Mouse (Mus musculus) gastrocnemius, adult 2 months (tissue): ENCODE results near the gene 2610528A11Rik. TPM values are rescaled to one million over a fixed set of nuclear protein-coding genes. Genes with fewer than 3 reads are reported as not detected.

Source experiments
- DNase-seq: peaks from one replicate; pipeline ENCODE4 v3.0.0; 2022
- H3K27ac ChIP-seq: fragments of 200-600 bp; 2 replicates; pipeline ENCODE4 v1.8.1; 2022; ENCODE audit warnings: mild to moderate bottlenecking
- H3K4me3 ChIP-seq: fragments of 200-600 bp; 2 replicates; pipeline ENCODE4 v1.8.1; 2022; ENCODE audit warnings: mild to moderate bottlenecking, moderate library complexity
- CTCF ChIP-seq: fragments of 200-600 bp; IDR thresholded peaks from 2 replicates; pipeline ENCODE4 v1.8.1; 2022; ENCODE audit warnings: antibody characterized with exemption, mild to moderate bottlenecking, moderate library complexity
- intact Hi-C: fragments of 180-260 bp; cut with DNase I; formaldehyde crosslinking; loops from one replicate; pipeline ENCODE4 v1.15.1; 2025
- total RNA-seq, 2 experiments: library from RNA; stranded (reverse); gene quantifications; 2 replicates each; pipeline ENCODE4 v1.2.3; 2021

Gene 2610528A11Rik
- total RNA-seq, 2 experiments from 2014 or later = 0.48 to 0.92 TPM

- intact Hi-C loops = no loop called here
These were observed 2.5 kb downstream of the 2610528A11Rik start for GRCm38 (mm10) chr14:37111371-37111770.

GRCm38 (mm10) chr14:37110456-37110855 lies 3.4 kb downstream of the 2610528A11Rik start:
- H3K4me3 ChIP-seq = no peak overlapping the region
- no peak overlapping the region for H3K27ac ChIP-seq
- DNase-seq = no peak
- TF ChIP-seq CTCF = no peak
- intact Hi-C loops = no loop called here

More at GRCm38 (mm10) chr14:37111371-37111770, 2.5 kb downstream of the 2610528A11Rik start:
- DNase-seq = no peak
- H3K4me3 ChIP-seq = no peak overlapping the region
- H3K27ac ChIP-seq = no peak overlapping the region
- TF ChIP-seq CTCF = no peak

GRCm38 (mm10) chr14:37109975-37110374 lies 3.8 kb downstream of the 2610528A11Rik start:
- Histone ChIP-seq H3K4me3 (no peak overlapping the region), H3K27ac (no peak overlapping the region)
- DNase-seq = no peak
- intact Hi-C loops = no loop called here
- TF ChIP-seq CTCF = no peak

GRCm38 (mm10) chr14:37109460-37109859 lies 4.4 kb downstream of the 2610528A11Rik start:
- no peak for TF ChIP-seq CTCF
- intact Hi-C loops = no loop called here
- Histone ChIP-seq H3K27ac (no peak overlapping the region), H3K4me3 (no peak overlapping the region)
- no peak for DNase-seq

- intact Hi-C loops = no loop called here
- no peak for TF ChIP-seq CTCF
- no peak overlapping the region for H3K27ac ChIP-seq
- H3K4me3 ChIP-seq = no peak overlapping the region
- no peak for DNase-seq
These were observed 8.0 kb downstream of the 2610528A11Rik start for GRCm38 (mm10) chr14:37105846-37106245.

- intact Hi-C loops = no loop called here
- DNase-seq = no peak
- no peak overlapping the region for H3K27ac ChIP-seq
- H3K4me3 ChIP-seq = no peak overlapping the region
- no peak for TF ChIP-seq CTCF
These were observed 9.1 kb downstream of the 2610528A11Rik start for GRCm38 (mm10) chr14:37104747-37105146.

GRCm38 (mm10) chr14:37102484-37102883 lies 11.3 kb downstream of the 2610528A11Rik start:
- no peak overlapping the region for H3K27ac ChIP-seq
- no peak overlapping the region for H3K4me3 ChIP-seq
- no peak for TF ChIP-seq CTCF
- intact Hi-C loops = no loop called here
- no peak for DNase-seq

- H3K27ac ChIP-seq = no peak overlapping the region
These were observed 12.3 kb downstream of the 2610528A11Rik start for GRCm38 (mm10) chr14:37101531-37101930.

GRCm38 (mm10) chr14:37097956-37098530 lies 15.8 kb downstream of the 2610528A11Rik start, which contains the start of gene Cdhr1:
Gene Cdhr1, minus strand, starts transcription at chr14:37098347.
- H3K4me3 ChIP-seq = peak within 1 kb of the TSS; percentile 48
- no peak within 1 kb of the TSS for H3K27ac ChIP-seq
- intact Hi-C loops = no loop called here
- no peak for TF ChIP-seq CTCF
- no peak for DNase-seq

More at GRCm38 (mm10) chr14:37101531-37101930, 12.3 kb downstream of the 2610528A11Rik start:
- intact Hi-C loops = no loop called here
- no peak for TF ChIP-seq CTCF
- no peak for DNase-seq
- H3K4me3 ChIP-seq = no peak overlapping the region

- DNase-seq = no peak
- TF ChIP-seq CTCF = no peak
- Histone ChIP-seq H3K4me3 (no peak overlapping the region), H3K27ac (no peak overlapping the region)
- intact Hi-C loops = no loop called here
These were observed 18.3 kb downstream of the 2610528A11Rik start for GRCm38 (mm10) chr14:37095556-37095955.

- intact Hi-C loops = no loop called here
- no peak for TF ChIP-seq CTCF
- H3K4me3 ChIP-seq = no peak overlapping the region
- DNase-seq = no peak
- no peak overlapping the region for H3K27ac ChIP-seq
These were observed 19.4 kb downstream of the 2610528A11Rik start for GRCm38 (mm10) chr14:37094436-37094835.

- TF ChIP-seq CTCF = no peak
- DNase-seq = no peak
- intact Hi-C loops = no loop called here
- no peak overlapping the region for H3K27ac ChIP-seq
- no peak overlapping the region for H3K4me3 ChIP-seq
These were observed 30.1 kb downstream of the 2610528A11Rik start for GRCm38 (mm10) chr14:37083755-37084154.

- DNase-seq = no peak
- Histone ChIP-seq H3K4me3 (no peak overlapping the region), H3K27ac (no peak overlapping the region)
- TF ChIP-seq CTCF = no peak
- intact Hi-C loops = no loop called here
These were observed 33.1 kb downstream of the 2610528A11Rik start for GRCm38 (mm10) chr14:37080724-37081123.

- intact Hi-C loops = no loop called here
- Histone ChIP-seq H3K4me3 (no peak overlapping the region), H3K27ac (no peak overlapping the region)
- no peak for TF ChIP-seq CTCF
- DNase-seq = peak; percentile 43
These were observed 45.3 kb downstream of the 2610528A11Rik start for GRCm38 (mm10) chr14:37068516-37068915.
